Mouse (Mus musculus): ENCODE measurements around the gene Nol10. TPM values are rescaled to one million over a fixed set of nuclear protein-coding genes. Genes with fewer than 3 reads are reported as not detected.

Nol10 gene
- polyA plus RNA-seq, 2 experiments = 17.3 to 18.0 TPM

GRCm38 (mm10) chr12:17433712-17434111 is 85.5 kb downstream of the Nol10 start:
- Histone ChIP-seq H3K4me2 (replicated peaks; ENCODE audit: low read depth, low read length, severe bottlenecking) (no peak overlapping the region), H3K27me3 (ENCODE audit: control insufficient read depth, insufficient read depth, low read length) (no peaks in the 10 kb centered on the region), H3K4me1 (ENCODE audit: control insufficient read depth, insufficient read depth, low read length) (no peaks in the 10 kb centered on the region), H3K27ac (replicated peaks; ENCODE audit: low read depth, low read length) (no peak overlapping the region), H3K36me3 (ENCODE audit: control insufficient read depth, insufficient read depth, low read length) (peaks cover 23% of the 10 kb centered on the region), H3K9me3 (ENCODE audit: control insufficient read depth, low read length) (no peaks in the 10 kb centered on the region), H3K9ac (ENCODE audit: low read depth, low read length, severe bottlenecking) (no peak overlapping the region), H3K4me3 (replicated peaks; ENCODE audit: low read length) (no peak overlapping the region)
- TF ChIP-seq POLR2A (IDR thresholded peaks at IDR 0.05; ENCODE audit: borderline replicate concordance, extremely low read depth, insufficient read depth, insufficient read length) = no peak
- ATAC-seq (ENCODE audit: low FRiP score, low read depth) = no peak
- DNase-seq (ENCODE audit: low spot score) = no peak
- WGBS = 88% methylated on average over 4 of the region's 4 CpGs

- TF ChIP-seq POLR2A (IDR thresholded peaks at IDR 0.05; ENCODE audit: borderline replicate concordance, extremely low read depth, insufficient read depth, insufficient read length) = no peak
Observed at GRCm38 (mm10) chr12:17436471-17436870, 88.2 kb downstream of the Nol10 start.

GRCm38 (mm10) chr12:17440251-17440651 is 92.0 kb downstream of the Nol10 start:
- no peak for TF ChIP-seq POLR2A (IDR thresholded peaks at IDR 0.05; ENCODE audit: borderline replicate concordance, extremely low read depth, insufficient read depth, insufficient read length)
- DNase-seq (ENCODE audit: low spot score) (no peak), ATAC-seq (ENCODE audit: low FRiP score, low read depth) (no peak)
- Histone ChIP-seq H3K27ac (replicated peaks; ENCODE audit: low read depth, low read length) (no peak overlapping the region), H3K9ac (ENCODE audit: low read depth, low read length, severe bottlenecking) (no peak overlapping the region), H3K36me3 (ENCODE audit: control insufficient read depth, insufficient read depth, low read length) (no peaks in the 10 kb centered on the region), H3K9me3 (ENCODE audit: control insufficient read depth, low read length) (no peaks in the 10 kb centered on the region), H3K4me3 (replicated peaks; ENCODE audit: low read length) (no peak overlapping the region), H3K27me3 (ENCODE audit: control insufficient read depth, insufficient read depth, low read length) (no peaks in the 10 kb centered on the region), H3K4me2 (replicated peaks; ENCODE audit: low read depth, low read length, severe bottlenecking) (no peak overlapping the region), H3K4me1 (ENCODE audit: control insufficient read depth, insufficient read depth, low read length) (peaks cover 11% of the 10 kb centered on the region; the same call in 1 of the 2 replicates)
- 56% methylated on average over 7 of the region's 7 CpGs for WGBS

More at GRCm38 (mm10) chr12:17436471-17436870, 88.2 kb downstream of the Nol10 start:
- Histone ChIP-seq H3K27ac (replicated peaks; ENCODE audit: low read depth, low read length) (no peak overlapping the region), H3K4me2 (replicated peaks; ENCODE audit: low read depth, low read length, severe bottlenecking) (no peak overlapping the region), H3K9ac (ENCODE audit: low read depth, low read length, severe bottlenecking) (no peak overlapping the region), H3K4me3 (replicated peaks; ENCODE audit: low read length) (no peak overlapping the region), H3K9me3 (ENCODE audit: control insufficient read depth, low read length) (no peaks in the 10 kb centered on the region), H3K36me3 (ENCODE audit: control insufficient read depth, insufficient read depth, low read length) (no peaks in the 10 kb centered on the region), H3K27me3 (ENCODE audit: control insufficient read depth, insufficient read depth, low read length) (no peaks in the 10 kb centered on the region), H3K4me1 (ENCODE audit: control insufficient read depth, insufficient read depth, low read length) (0 out of 2 replicates have a peak, but pooled peaks cover 4% of the 10 kb centered on the region)
- DNase-seq (ENCODE audit: low spot score) = no peak
- ATAC-seq (ENCODE audit: low FRiP score, low read depth) = no peak
- WGBS = 79% methylated on average over 2 of the region's 2 CpGs

- H3K9me3 ChIP-seq (ENCODE audit: control insufficient read depth, low read length) = no peaks in the 10 kb centered on the region
- H3K27me3 ChIP-seq (ENCODE audit: control insufficient read depth, insufficient read depth, low read length) = no peaks in the 10 kb centered on the region
- H3K36me3 ChIP-seq (ENCODE audit: control insufficient read depth, insufficient read depth, low read length) = no peaks in the 10 kb centered on the region
- 81% methylated on average over 9 of the region's 9 CpGs for WGBS
- no peak overlapping the region for H3K27ac ChIP-seq (replicated peaks; ENCODE audit: low read depth, low read length)
- no peak for ATAC-seq (ENCODE audit: low FRiP score, low read depth)
- TF ChIP-seq POLR2A (IDR thresholded peaks at IDR 0.05; ENCODE audit: borderline replicate concordance, extremely low read depth, insufficient read depth, insufficient read length) = no peak
- H3K4me3 ChIP-seq (replicated peaks; ENCODE audit: low read length) = no peak overlapping the region
- no peak for DNase-seq (ENCODE audit: low spot score)
- H3K9ac ChIP-seq (ENCODE audit: low read depth, low read length, severe bottlenecking) = no peak overlapping the region
- peaks cover 11% of the 10 kb centered on the region; the same call in 1 of the 2 replicates for H3K4me1 ChIP-seq (ENCODE audit: control insufficient read depth, insufficient read depth, low read length)
- no peak overlapping the region for H3K4me2 ChIP-seq (replicated peaks; ENCODE audit: low read depth, low read length, severe bottlenecking)
Observed at GRCm38 (mm10) chr12:17441495-17441894, 93.2 kb downstream of the Nol10 start.

- H3K4me1 ChIP-seq (ENCODE audit: control insufficient read depth, insufficient read depth, low read length) = peaks cover 11% of the 10 kb centered on the region; the same call in 1 of the 2 replicates
- H3K4me2 ChIP-seq (replicated peaks; ENCODE audit: low read depth, low read length, severe bottlenecking) = no peak overlapping the region
- H3K27ac ChIP-seq (replicated peaks; ENCODE audit: low read depth, low read length) = no peak overlapping the region
- no peaks in the 10 kb centered on the region for H3K9me3 ChIP-seq (ENCODE audit: control insufficient read depth, low read length)
- peak; percentile 17 for DNase-seq (ENCODE audit: low spot score)
- ATAC-seq (ENCODE audit: low FRiP score, low read depth) = no peak
- H3K36me3 ChIP-seq (ENCODE audit: control insufficient read depth, insufficient read depth, low read length) = no peaks in the 10 kb centered on the region
- H3K9ac ChIP-seq (ENCODE audit: low read depth, low read length, severe bottlenecking) = peak overlapping the region; percentile 16; the same call in 1 of the 2 replicates
- no peaks in the 10 kb centered on the region for H3K27me3 ChIP-seq (ENCODE audit: control insufficient read depth, insufficient read depth, low read length)
- no peak for TF ChIP-seq POLR2A (IDR thresholded peaks at IDR 0.05; ENCODE audit: borderline replicate concordance, extremely low read depth, insufficient read depth, insufficient read length)
- WGBS = 37% methylated on average over 11 of the region's 11 CpGs
- no peak overlapping the region for H3K4me3 ChIP-seq (replicated peaks; ENCODE audit: low read length)
Observed at GRCm38 (mm10) chr12:17444406-17444805, 96.1 kb downstream of the Nol10 start.

- no peaks in the 10 kb centered on the region for H3K36me3 ChIP-seq (ENCODE audit: control insufficient read depth, insufficient read depth, low read length)
- no peak for DNase-seq (ENCODE audit: low spot score)
- H3K27me3 ChIP-seq (ENCODE audit: control insufficient read depth, insufficient read depth, low read length) = no peaks in the 10 kb centered on the region
- TF ChIP-seq POLR2A (IDR thresholded peaks at IDR 0.05; ENCODE audit: borderline replicate concordance, extremely low read depth, insufficient read depth, insufficient read length) = no peak
- no peak overlapping the region for H3K4me3 ChIP-seq (replicated peaks; ENCODE audit: low read length)
- H3K4me1 ChIP-seq (ENCODE audit: control insufficient read depth, insufficient read depth, low read length) = peaks cover 7% of the 10 kb centered on the region; the same call in 1 of the 2 replicates
- no peaks in the 10 kb centered on the region for H3K9me3 ChIP-seq (ENCODE audit: control insufficient read depth, low read length)
- no peak overlapping the region for H3K27ac ChIP-seq (replicated peaks; ENCODE audit: low read depth, low read length)
- no peak for ATAC-seq (ENCODE audit: low FRiP score, low read depth)
- H3K4me2 ChIP-seq (replicated peaks; ENCODE audit: low read depth, low read length, severe bottlenecking) = no peak overlapping the region
- H3K9ac ChIP-seq (ENCODE audit: low read depth, low read length, severe bottlenecking) = no peak overlapping the region
- 89% methylated on average over 7 of the region's 7 CpGs for WGBS
Observed at GRCm38 (mm10) chr12:17445251-17445650, 97.0 kb downstream of the Nol10 start.
